ENCODE assay signal across 23 mouse cellular contexts in genomic region chr19:47250931-47251330, GRCm38 (mm10).
DNase-seq lines count a peak whose midpoint lies in the region; ATAC-seq lines count a peak whose summit lies in the region.
"Had no signal": no experiment of that assay in that cellular context is flagged by ENCODE, and none has a peak within 500 bp of the region (broad histone marks: within the 10 kb centered on the region; RNA-seq: fewer than 3 reads in every experiment).

No protein-coding gene starts in this region.

- H3K4me3 ChIP-seq in forebrain, embryonic 10.5 days = no peak overlapping the region
- H3K4me3 ChIP-seq in forebrain, embryonic 14.5 days (ENCODE audit: low read depth, low read length) = no peak overlapping the region
- H3K4me3 ChIP-seq: embryonic facial prominence, embryonic 12.5 days; forebrain, embryonic 15.5 days; liver, embryonic 13.5 days; myocyte had no signal

- no peaks in the 10 kb centered on the region for H3K36me3 ChIP-seq in forebrain, embryonic 10.5 days (replicated peaks)
- H3K36me3 ChIP-seq in forebrain, embryonic 14.5 days (ENCODE audit: control insufficient read depth, insufficient read depth, low read length) = no peaks in the 10 kb centered on the region
- H3K36me3 ChIP-seq: embryonic facial prominence, embryonic 12.5 days; forebrain, embryonic 15.5 days; liver, embryonic 13.5 days had no signal

- no peak overlapping the region for H3K4me2 ChIP-seq in forebrain, embryonic 14.5 days (ENCODE audit: low read length)
- H3K4me2 ChIP-seq: embryonic facial prominence, embryonic 12.5 days; forebrain, embryonic 15.5 days; liver, embryonic 13.5 days had no signal

- H3K27me3 ChIP-seq in forebrain, embryonic 10.5 days (ENCODE audit: poor library complexity, severe bottlenecking) = peaks cover 75% of the 10 kb centered on the region
- peaks cover 26% of the 10 kb centered on the region for H3K27me3 ChIP-seq in forebrain, embryonic 14.5 days (replicated peaks; ENCODE audit: control insufficient read depth, insufficient read depth, low read length)

- peak; percentile 17 for DNase-seq in forebrain, embryonic 10.5 days (ENCODE audit: extremely low spot score, low spot score)
- no peak for DNase-seq in forebrain, embryonic 14.5 days (ENCODE audit: low spot score)
- peak; percentile 49 for DNase-seq in left cerebral cortex, postnatal 4 days
- no peak for DNase-seq in left cerebral cortex, postnatal 10 days (ENCODE audit: extremely low spot score in 1 of 2, low spot score in 2 of 2)
- DNase-seq in adipocyte (ENCODE audit: low spot score) = peak; percentile 63
- peak; percentile 79 for DNase-seq in retina, postnatal 1 day
- DNase-seq in spleen, postnatal 10 days (ENCODE audit: low spot score in 2 of 2) = no peak
- DNase-seq: adrenal gland, adult 2 months; gastrocnemius, postnatal 14 days; kidney, postnatal 36 days; liver, embryonic 13.5 days; lung, adult 2 months; lung, postnatal 14 days; thymus, adult 2 months; thymus, postnatal 4 days had no signal

- H3K9me3 ChIP-seq in forebrain, embryonic 10.5 days = peaks cover 7% of the 10 kb centered on the region; the same call in 1 of the 2 replicates
- no peaks in the 10 kb centered on the region for H3K9me3 ChIP-seq in forebrain, embryonic 14.5 days (replicated peaks; ENCODE audit: control insufficient read depth, low read length)
- H3K9me3 ChIP-seq: embryonic facial prominence, embryonic 12.5 days; forebrain, embryonic 15.5 days; liver, embryonic 13.5 days had no signal

- no peak overlapping the region for H3K9ac ChIP-seq in forebrain, embryonic 14.5 days (ENCODE audit: low read length)
- H3K9ac ChIP-seq: embryonic facial prominence, embryonic 12.5 days; forebrain, embryonic 15.5 days; liver, embryonic 13.5 days had no signal

- H3K4me1 ChIP-seq in forebrain, embryonic 10.5 days = peaks cover 35% of the 10 kb centered on the region
- 0 out of 2 replicates have a peak, but pooled peaks cover 4% of the 10 kb centered on the region for H3K4me1 ChIP-seq in forebrain, embryonic 14.5 days (ENCODE audit: control insufficient read depth, insufficient read depth, low read length)

- intact Hi-C loops in left cerebral cortex, postnatal 4 days (cut with DNase I) = no loop called here
- intact Hi-C loops in left cerebral cortex, postnatal 10 days (cut with DNase I) = no loop called here

- H3K27ac ChIP-seq in forebrain, embryonic 10.5 days = peak overlapping the region; percentile 26; the same call in 1 of the 2 replicates
- H3K27ac ChIP-seq in forebrain, embryonic 14.5 days (ENCODE audit: low read depth, low read length) = no peak overlapping the region
- H3K27ac ChIP-seq: embryonic facial prominence, embryonic 12.5 days; forebrain, embryonic 15.5 days; liver, embryonic 13.5 days; stomach, postnatal 0 days had no signal

- 37% methylated on average over 6 of the region's 6 CpGs for WGBS in forebrain, embryonic 10.5 days
- 26% methylated on average over 6 of the region's 6 CpGs for WGBS in forebrain, embryonic 14.5 days

- no peak for ATAC-seq in forebrain, embryonic 14.5 days
- ATAC-seq: CD4-positive, CD25-positive, alpha-beta regulatory T cell, adult 4 months; forebrain, embryonic 15.5 days; intestine, postnatal 0 days; midbrain, embryonic 16.5 days; Patski had no signal

Comparison
In these comparisons a context has a peak if more than half of its experiments do, and no peak if none do; other contexts are left out.
1. DNase-seq: peak in forebrain, embryonic 10.5 days (single experiment), left cerebral cortex, postnatal 4 days (single experiment), adipocyte (single experiment) and retina, postnatal 1 day (single experiment); none in forebrain, embryonic 14.5 days (single experiment), left cerebral cortex, postnatal 10 days (0 of 2) and spleen, postnatal 10 days (0 of 2).